Mouse (Mus musculus) olfactory bulb, adult 2 months (tissue): Measurements from ENCODE around the gene Ccm2.

Experiments
- CTCF ChIP-seq: fragments of 200-500 bp; IDR thresholded peaks from 2 replicates; pipeline ENCODE4 v1.5.1; 2012; ENCODE audit warnings: low read depth, mild to moderate bottlenecking, low read length, moderate library complexity; ENCODE audit not compliant: insufficient read depth
- POLR2A ChIP-seq: fragments of 200-500 bp; IDR thresholded peaks from 2 replicates; pipeline ENCODE4 v1.6.1; 2012; ENCODE audit warnings: mild to moderate bottlenecking, low read depth, low read length, moderate library complexity; ENCODE audit not compliant: insufficient read depth

DNA sequence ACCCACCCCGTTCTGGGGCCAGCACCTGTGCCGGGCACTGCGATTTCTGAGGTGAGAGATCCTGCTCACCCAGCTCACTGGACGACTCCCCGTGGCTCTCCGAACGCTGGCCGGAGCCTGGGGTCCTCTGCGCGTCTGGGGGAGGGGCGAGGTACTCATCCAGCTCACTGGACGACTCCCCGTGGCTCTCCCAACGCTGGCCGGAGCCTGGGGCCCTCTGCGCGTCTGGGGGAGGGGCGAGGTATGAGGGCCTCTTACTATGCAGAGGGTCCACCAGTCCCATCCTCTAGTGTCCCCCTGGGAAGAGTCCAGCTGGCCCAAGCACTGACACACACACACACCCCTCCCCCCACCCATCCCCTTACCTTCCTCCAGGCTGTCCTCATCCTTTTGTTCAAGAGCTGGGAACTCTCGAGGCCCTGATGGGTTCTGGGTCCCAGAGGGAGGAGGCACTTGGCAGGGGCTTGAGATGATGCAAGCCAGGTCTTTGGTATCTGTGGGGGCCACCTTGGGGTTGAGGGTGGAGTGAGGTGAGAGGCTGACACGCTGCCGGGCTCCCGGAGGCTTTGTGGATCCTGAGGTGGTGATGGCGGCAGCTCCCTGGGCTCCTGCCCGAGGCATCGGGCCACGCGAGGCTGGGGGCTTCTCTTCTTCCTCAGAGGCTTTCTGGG lies 52.5 kb downstream of the Ccm2 start:
- TF ChIP-seq CTCF, result no peak
- no peak for TF ChIP-seq POLR2A
